Mouse (Mus musculus) stomach, postnatal 0 days (tissue): ENCODE results near the gene Iqca. TPM values are rescaled to one million over a fixed set of nuclear protein-coding genes. Genes with fewer than 3 reads are reported as not detected.
A peak's percentile ranks its signal among the peaks of the same experiment; 100 is the strongest.

Source experiments
- ATAC-seq: fragments of 200-750 bp; cut with Nextera tagmentation; 2 replicates; pipeline ENCODE4 v1.8.0; 2017; ENCODE audit not compliant: low FRiP score, low TSS enrichment
- DNase-seq: peaks from one replicate; pipeline ENCODE4 v3.0.0-alpha.2; 2016; ENCODE audit warnings: low spot score
- H3K27ac ChIP-seq: fragments of 300-500 bp; sonication (generic); replicated peaks from 2 replicates; pipeline ENCODE4 v1.5.1; 2014; ENCODE audit warnings: mild to moderate bottlenecking, control low read depth
- H3K27me3 ChIP-seq: fragments of 300-500 bp; sonication (generic); 2 replicates; pipeline ENCODE4 v1.6.1; 2014; ENCODE audit warnings: low read length; ENCODE audit not compliant: control insufficient read depth, insufficient read depth
- H3K36me3 ChIP-seq: fragments of 300-500 bp; sonication (generic); 2 replicates; pipeline ENCODE4 v1.6.1; 2014; ENCODE audit warnings: low read length, mixed read lengths; ENCODE audit not compliant: control insufficient read depth, insufficient read depth
- H3K4me1 ChIP-seq: fragments of 300-500 bp; sonication (generic); replicated peaks from 2 replicates; pipeline ENCODE4 v1.6.1; 2014; ENCODE audit warnings: antibody characterized with exemption; ENCODE audit not compliant: control insufficient read depth, insufficient read depth
- H3K4me2 ChIP-seq: fragments of 300-500 bp; sonication (generic); replicated peaks from 2 replicates; pipeline ENCODE4 v1.6.1; 2014; ENCODE audit warnings: low read depth, mild to moderate bottlenecking, control low read depth, moderate library complexity
- H3K4me3 ChIP-seq: fragments of 300-500 bp; sonication (generic); 2 replicates; pipeline ENCODE4 v1.5.1; 2014; ENCODE audit warnings: low read depth, low read length, control low read depth
- H3K9ac ChIP-seq: fragments of 300-500 bp; sonication (generic); 2 replicates; pipeline ENCODE4 v1.6.1; 2014; ENCODE audit warnings: mild to moderate bottlenecking, low read length, control low read depth, mixed read lengths
- H3K9me3 ChIP-seq: fragments of 300-500 bp; sonication (generic); 2 replicates; pipeline ENCODE4 v1.6.1; 2016; ENCODE audit warnings: low read length; ENCODE audit not compliant: control insufficient read depth
- CTCF ChIP-seq: IDR thresholded peaks from 2 replicates; pipeline ENCODE4 v1.5.1; 2016; ENCODE audit warnings: antibody characterized with exemption, low read depth, mild to moderate bottlenecking, moderate library complexity
- EP300 ChIP-seq: optimal IDR thresholded peaks from 2 replicates; pipeline ENCODE3; 2016; ENCODE audit warnings: antibody characterized with exemption
- WGBS: fragments of 180-500 bp; shearing (Covaris S2); extraction: QIAGEN DNeasy Blood & Tissue Kit; methylation state at CpG from one replicate; pipeline ENCODE4 v1.1.7; 2014; 5-methylcytosine and 5-hydroxymethylcytosine counted together
- polyA plus RNA-seq: library from polyadenylated mRNA; unstranded; fragments of >200 nt; fragmentation: Nextera tagmentation; extraction: Ambion mirVana; gene quantifications from 2 replicates; pipeline ENCODE4 v1.2.1, GENCODE M21; 2015

The Iqca gene
- polyA plus RNA-seq, 1 experiment from 2014 or later = not detected

DNA sequence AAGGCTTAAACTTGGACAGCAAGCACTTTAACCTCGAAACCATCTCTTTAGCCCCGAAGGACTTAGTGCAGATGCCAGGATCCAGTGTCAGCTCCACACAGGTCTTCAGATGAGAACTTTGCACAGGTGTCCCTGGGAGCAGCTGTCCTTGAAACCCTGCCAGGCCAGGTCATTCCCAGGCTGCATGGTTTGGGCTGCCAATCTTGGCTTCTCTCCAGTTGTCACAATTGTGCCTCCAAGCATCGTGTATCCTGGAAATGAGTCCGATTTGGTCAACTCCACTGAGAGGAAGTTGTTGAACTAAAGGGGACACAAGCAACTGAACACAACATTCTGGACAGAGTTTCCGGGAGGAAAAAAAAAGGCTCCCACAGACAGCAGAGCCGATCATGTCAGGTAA is 8.4 kb upstream of the Iqca start:
- no peak overlapping the region for H3K27ac ChIP-seq
- ATAC-seq (no peak), DNase-seq (no peak)
- H3K27me3 ChIP-seq = no peaks in the 10 kb centered on the region
- no peak overlapping the region for H3K9ac ChIP-seq
- 67% methylated on average over 6 of the region's 6 CpGs for WGBS
- H3K36me3 ChIP-seq = no peaks in the 10 kb centered on the region
- no peaks in the 10 kb centered on the region for H3K4me1 ChIP-seq
- no peaks in the 10 kb centered on the region for H3K9me3 ChIP-seq
- no peak overlapping the region for H3K4me3 ChIP-seq
- H3K4me2 ChIP-seq = no peak overlapping the region
- TF ChIP-seq CTCF (no peak), EP300 (no peak)

DNA sequence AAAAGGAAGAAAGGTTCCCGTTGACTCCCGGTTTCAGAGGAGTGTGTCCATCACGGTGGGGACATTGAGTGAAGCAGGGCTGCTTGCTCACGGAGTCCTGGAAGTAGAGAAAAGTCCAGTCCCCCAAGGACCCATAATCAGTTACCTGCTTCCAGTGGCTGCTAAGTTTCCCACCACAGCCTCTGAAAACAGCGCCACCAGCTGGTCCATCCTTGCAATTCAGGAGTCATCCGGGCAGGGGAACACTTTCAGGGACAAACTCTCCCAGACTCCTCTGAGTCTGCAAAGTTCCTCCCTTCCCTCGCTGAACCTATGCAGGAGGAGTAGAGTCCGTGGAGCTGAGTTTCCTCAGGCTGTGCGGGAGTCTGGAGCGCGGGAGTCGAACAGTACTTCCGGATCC is 6.7 kb upstream of the Iqca start:
- no peaks in the 10 kb centered on the region for H3K36me3 ChIP-seq
- ATAC-seq (no peak), DNase-seq (no peak)
- H3K4me1 ChIP-seq = no peaks in the 10 kb centered on the region
- WGBS = 49% methylated on average over 13 of the region's 13 CpGs
- no peaks in the 10 kb centered on the region for H3K27me3 ChIP-seq
- H3K9ac ChIP-seq = no peak overlapping the region
- no peak overlapping the region for H3K4me3 ChIP-seq
- TF ChIP-seq EP300 (no peak), CTCF (peak; percentile 55)
- H3K27ac ChIP-seq = no peak overlapping the region
- no peaks in the 10 kb centered on the region for H3K9me3 ChIP-seq
- H3K4me2 ChIP-seq = no peak overlapping the region

DNA sequence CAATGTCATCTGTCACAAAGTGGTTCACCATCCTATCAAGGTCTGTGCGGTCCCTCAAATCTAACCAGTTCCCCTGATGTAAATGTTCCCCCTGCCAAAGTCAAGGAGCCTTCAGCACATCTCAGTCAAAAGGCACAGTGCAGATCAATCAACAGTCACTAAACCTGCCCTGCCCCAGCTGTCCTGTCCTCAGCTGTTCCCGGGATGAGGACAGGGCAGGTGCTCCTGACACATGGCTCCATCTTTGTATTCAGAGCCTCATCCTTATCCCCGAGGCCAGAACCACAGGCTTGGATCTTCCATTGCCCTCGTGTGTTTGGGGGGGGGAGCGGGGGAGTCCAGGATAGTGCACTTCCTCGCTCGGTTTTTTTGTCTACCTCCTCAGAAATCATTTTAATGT is 3.4 kb upstream of the Iqca start:
- Histone ChIP-seq H3K9ac (no peak overlapping the region), H3K4me1 (peaks cover 4% of the 10 kb centered on the region; the same call in 1 of the 2 replicates), H3K4me3 (no peak overlapping the region), H3K27ac (no peak overlapping the region), H3K9me3 (no peaks in the 10 kb centered on the region), H3K27me3 (no peaks in the 10 kb centered on the region), H3K4me2 (no peak overlapping the region), H3K36me3 (no peaks in the 10 kb centered on the region)
- no peak for DNase-seq
- 70% methylated on average over 7 of the region's 7 CpGs for WGBS
- ATAC-seq = no peak
- no peak for TF ChIP-seq EP300
- no peak for TF ChIP-seq CTCF

DNA sequence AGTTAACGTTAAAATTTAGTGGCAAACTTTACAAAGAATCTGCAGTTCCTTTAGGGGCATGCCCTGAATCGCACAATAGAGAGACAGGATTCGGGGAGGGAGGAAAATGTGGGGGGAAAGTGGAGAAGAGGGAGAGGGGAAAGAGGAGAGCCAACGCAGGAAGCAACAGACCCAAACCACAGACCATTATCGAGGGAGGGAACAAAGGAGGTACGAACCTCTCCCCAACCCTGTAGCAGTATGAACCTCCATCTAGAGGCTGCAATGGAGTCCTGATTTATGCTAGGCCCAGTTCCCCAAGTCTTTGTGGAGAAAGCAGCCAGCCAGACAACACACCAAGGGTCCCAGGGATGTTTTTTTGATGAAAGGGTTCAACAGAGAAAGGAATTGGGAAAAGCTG is 586 bp upstream of the Iqca start:
- ATAC-seq = no peak
- Histone ChIP-seq H3K4me3 (no peak overlapping the region), H3K4me2 (peak overlapping the region; percentile 39), H3K36me3 (no peaks in the 10 kb centered on the region), H3K9ac (no peak overlapping the region), H3K27me3 (no peaks in the 10 kb centered on the region), H3K9me3 (no peaks in the 10 kb centered on the region), H3K4me1 (peaks cover 4% of the 10 kb centered on the region; the same call in 1 of the 2 replicates), H3K27ac (no peak overlapping the region)
- no peak for TF ChIP-seq EP300
- TF ChIP-seq CTCF = no peak
- no peak for DNase-seq
- 16% methylated on average over 6 of the region's 6 CpGs for WGBS

DNA sequence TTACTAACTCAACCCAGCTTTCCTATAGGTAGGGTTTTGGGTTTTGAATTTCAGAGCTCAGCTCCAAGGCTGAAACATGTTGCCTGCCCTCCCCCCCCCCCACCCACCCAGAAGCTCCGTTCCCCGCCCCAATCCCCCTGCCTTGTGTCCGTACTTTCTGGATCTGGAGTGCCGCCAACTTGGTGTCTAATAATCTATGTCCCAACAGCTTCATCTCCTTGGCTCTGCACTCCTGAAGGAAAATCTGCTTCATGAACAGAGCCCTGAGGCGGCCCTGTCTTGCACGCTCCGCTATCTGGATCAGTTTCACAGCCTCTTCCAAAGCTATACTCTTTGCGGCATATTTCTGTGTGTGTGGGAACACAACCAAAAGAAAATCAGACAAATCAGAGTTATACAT is 13.5 kb downstream of the Iqca start:
- DNase-seq (no peak), ATAC-seq (no peak)
- no peaks in the 10 kb centered on the region for H3K9me3 ChIP-seq
- H3K9ac ChIP-seq = no peak overlapping the region
- H3K36me3 ChIP-seq = no peaks in the 10 kb centered on the region
- no peak overlapping the region for H3K4me2 ChIP-seq
- no peaks in the 10 kb centered on the region for H3K4me1 ChIP-seq
- no peak overlapping the region for H3K4me3 ChIP-seq
- TF ChIP-seq CTCF = no peak
- TF ChIP-seq EP300 = no peak
- WGBS = 54% methylated on average over 8 of the region's 8 CpGs
- H3K27me3 ChIP-seq = no peaks in the 10 kb centered on the region
- H3K27ac ChIP-seq = no peak overlapping the region

DNA sequence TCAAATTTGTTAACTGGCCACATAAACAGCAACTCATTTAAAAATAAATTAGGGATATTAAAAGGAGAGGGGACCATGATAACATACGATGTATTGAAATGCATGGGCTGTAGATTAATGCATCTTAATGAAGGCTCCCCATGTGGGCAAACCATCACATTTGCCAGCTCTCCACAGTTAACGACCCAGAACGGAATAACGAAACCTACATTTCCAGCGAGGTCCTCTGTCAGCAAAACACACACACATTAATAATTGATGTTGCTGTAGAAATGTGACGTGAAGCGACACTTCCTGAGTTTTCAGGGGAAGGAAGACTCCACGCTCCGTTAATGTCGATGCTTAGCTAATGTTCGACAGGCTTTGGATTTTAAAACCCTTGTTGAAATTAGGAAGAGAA is 20.8 kb downstream of the Iqca start:
- no peaks in the 10 kb centered on the region for H3K9me3 ChIP-seq
- no peaks in the 10 kb centered on the region for H3K4me1 ChIP-seq
- H3K36me3 ChIP-seq = no peaks in the 10 kb centered on the region
- H3K9ac ChIP-seq = no peak overlapping the region
- H3K4me3 ChIP-seq = no peak overlapping the region
- no peak for TF ChIP-seq EP300
- TF ChIP-seq CTCF = no peak
- H3K4me2 ChIP-seq = no peak overlapping the region
- no peak overlapping the region for H3K27ac ChIP-seq
- ATAC-seq = no peak
- no peaks in the 10 kb centered on the region for H3K27me3 ChIP-seq
- 75% methylated on average over 11 of the region's 11 CpGs for WGBS
- DNase-seq = no peak
